Mouse (Mus musculus): ENCODE measurements at regions not wholly inside any gene's neighbourhood (a gene's known extent, or its start where the extent isn't known, plus 50 kb on each side); places are given as distances from the start of the nearest gene placed in this dataset.

- 95% methylated on average over 3 of the region's 3 CpGs for WGBS
- DNase-seq (ENCODE audit: low spot score): no peak
These were observed 321.8 kb upstream of the Rnaseh2b start for GRCm38 (mm10) chr14:61970591-61970990.

GRCm38 (mm10) chr14:61971100-61972088, 321.0 kb upstream of the Rnaseh2b start:
- H3K9me3 ChIP-seq (ENCODE audit: low read length): no peaks in the 10 kb centered on the region
- no peak overlapping the region for H3K4me3 ChIP-seq (ENCODE audit: low read depth, low read length)
- ATAC-seq: peak; percentile 78
- no peaks in the 10 kb centered on the region for H3K36me3 ChIP-seq (ENCODE audit: insufficient read depth, low read length)
- no peaks in the 10 kb centered on the region for H3K27me3 ChIP-seq (replicated peaks; ENCODE audit: insufficient read depth, low read length)
- H3K4me2 ChIP-seq (replicated peaks; ENCODE audit: low read depth, low read length): no peak overlapping the region
- H3K4me1 ChIP-seq (ENCODE audit: insufficient read depth, low read depth, low read length): no peaks in the 10 kb centered on the region
- peak overlapping the region; percentile 7; the same call in 1 of the 2 replicates for H3K27ac ChIP-seq (ENCODE audit: low read length)
- TF ChIP-seq EP300 (IDR thresholded peaks at IDR 0.05): 0 out of 2 replicates have a peak, but pooled peaks have one; percentile 12
- no peak for TF ChIP-seq CTCF (IDR thresholded peaks at IDR 0.05)
- no peak overlapping the region for H3K9ac ChIP-seq (replicated peaks; ENCODE audit: low read depth)
- 68% methylated on average over 14 of the region's 14 CpGs for WGBS
- peak; percentile 68 for DNase-seq (ENCODE audit: low spot score)

More at GRCm38 (mm10) chr14:61970591-61970990, 321.8 kb upstream of the Rnaseh2b start:
- ATAC-seq: no peak
- Histone ChIP-seq H3K4me1 (ENCODE audit: insufficient read depth, low read depth, low read length) (no peaks in the 10 kb centered on the region), H3K9me3 (ENCODE audit: low read length) (no peaks in the 10 kb centered on the region), H3K27ac (ENCODE audit: low read length) (0 out of 2 replicates have a peak overlapping the region, but pooled peaks have one; percentile 1), H3K9ac (replicated peaks; ENCODE audit: low read depth) (no peak overlapping the region), H3K36me3 (ENCODE audit: insufficient read depth, low read length) (no peaks in the 10 kb centered on the region), H3K27me3 (replicated peaks; ENCODE audit: insufficient read depth, low read length) (no peaks in the 10 kb centered on the region), H3K4me2 (replicated peaks; ENCODE audit: low read depth, low read length) (no peak overlapping the region), H3K4me3 (ENCODE audit: low read depth, low read length) (no peak overlapping the region)
- no peak for TF ChIP-seq EP300 (IDR thresholded peaks at IDR 0.05)
- TF ChIP-seq CTCF (IDR thresholded peaks at IDR 0.05): no peak

DNA sequence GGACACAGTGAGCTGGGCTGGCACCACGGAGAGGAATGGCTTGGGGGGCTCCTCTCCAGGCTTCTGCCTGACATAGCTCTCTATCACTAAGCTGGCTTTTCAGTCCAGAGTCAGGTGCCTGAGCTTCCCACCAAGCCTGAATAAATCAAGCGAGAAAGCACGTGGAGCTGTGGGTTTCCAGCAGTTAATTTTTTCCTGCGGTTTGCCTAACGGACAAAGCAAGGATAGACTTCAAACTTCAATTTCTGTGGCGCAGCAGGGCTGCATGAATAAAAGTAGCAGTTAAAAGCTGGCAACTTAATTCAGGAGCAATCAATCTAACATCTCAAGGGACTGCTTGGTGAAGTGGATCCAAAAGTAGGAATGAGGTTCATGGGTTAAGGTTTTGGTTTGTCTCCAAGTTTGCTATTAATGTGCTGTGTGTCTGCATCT, 317.1 kb upstream of the Rnaseh2b start:
- Histone ChIP-seq H3K36me3 (ENCODE audit: insufficient read depth, low read length) (no peaks in the 10 kb centered on the region), H3K4me3 (ENCODE audit: low read depth, low read length) (no peak overlapping the region), H3K9ac (replicated peaks; ENCODE audit: low read depth) (no peak overlapping the region), H3K27ac (ENCODE audit: low read length) (no peak overlapping the region), H3K4me2 (replicated peaks; ENCODE audit: low read depth, low read length) (no peak overlapping the region), H3K9me3 (ENCODE audit: low read length) (no peaks in the 10 kb centered on the region), H3K27me3 (replicated peaks; ENCODE audit: insufficient read depth, low read length) (no peaks in the 10 kb centered on the region), H3K4me1 (ENCODE audit: insufficient read depth, low read depth, low read length) (no peaks in the 10 kb centered on the region)
- no peak for TF ChIP-seq EP300 (IDR thresholded peaks at IDR 0.05)
- TF ChIP-seq CTCF (IDR thresholded peaks at IDR 0.05): no peak
- DNase-seq (ENCODE audit: low spot score) (no peak), ATAC-seq (no peak)
- 72% methylated on average over 6 of the region's 6 CpGs for WGBS

GRCm38 (mm10) chr14:61980581-61980980, 311.8 kb upstream of the Rnaseh2b start:
- H3K36me3 ChIP-seq (ENCODE audit: insufficient read depth, low read length): no peaks in the 10 kb centered on the region
- DNase-seq (ENCODE audit: low spot score) (no peak), ATAC-seq (no peak)
- WGBS: 75% methylated on average over 3 of the region's 3 CpGs
- no peaks in the 10 kb centered on the region for H3K9me3 ChIP-seq (ENCODE audit: low read length)
- no peaks in the 10 kb centered on the region for H3K4me1 ChIP-seq (ENCODE audit: insufficient read depth, low read depth, low read length)
- no peak for TF ChIP-seq EP300 (IDR thresholded peaks at IDR 0.05)
- no peak overlapping the region for H3K4me3 ChIP-seq (ENCODE audit: low read depth, low read length)
- no peak overlapping the region for H3K4me2 ChIP-seq (replicated peaks; ENCODE audit: low read depth, low read length)
- no peak overlapping the region for H3K27ac ChIP-seq (ENCODE audit: low read length)
- no peaks in the 10 kb centered on the region for H3K27me3 ChIP-seq (replicated peaks; ENCODE audit: insufficient read depth, low read length)
- H3K9ac ChIP-seq (replicated peaks; ENCODE audit: low read depth): no peak overlapping the region

GRCm38 (mm10) chr14:61985575-61985974, 306.8 kb upstream of the Rnaseh2b start:
- Histone ChIP-seq H3K27ac (ENCODE audit: low read length) (no peak overlapping the region), H3K4me2 (replicated peaks; ENCODE audit: low read depth, low read length) (no peak overlapping the region), H3K27me3 (replicated peaks; ENCODE audit: insufficient read depth, low read length) (no peaks in the 10 kb centered on the region), H3K4me1 (ENCODE audit: insufficient read depth, low read depth, low read length) (no peaks in the 10 kb centered on the region), H3K4me3 (ENCODE audit: low read depth, low read length) (no peak overlapping the region), H3K9me3 (ENCODE audit: low read length) (no peaks in the 10 kb centered on the region), H3K36me3 (ENCODE audit: insufficient read depth, low read length) (no peaks in the 10 kb centered on the region), H3K9ac (replicated peaks; ENCODE audit: low read depth) (no peak overlapping the region)
- no peak for DNase-seq (ENCODE audit: low spot score)
- 55% methylated on average over 3 of the region's 3 CpGs for WGBS
- no peak for ATAC-seq
- TF ChIP-seq EP300 (IDR thresholded peaks at IDR 0.05): no peak
- TF ChIP-seq CTCF (IDR thresholded peaks at IDR 0.05): no peak

- Histone ChIP-seq H3K4me3 (ENCODE audit: low read depth, low read length) (no peak overlapping the region), H3K36me3 (ENCODE audit: insufficient read depth, low read length) (no peaks in the 10 kb centered on the region), H3K9me3 (ENCODE audit: low read length) (no peaks in the 10 kb centered on the region), H3K27me3 (replicated peaks; ENCODE audit: insufficient read depth, low read length) (no peaks in the 10 kb centered on the region), H3K4me2 (replicated peaks; ENCODE audit: low read depth, low read length) (no peak overlapping the region), H3K27ac (ENCODE audit: low read length) (no peak overlapping the region), H3K4me1 (ENCODE audit: insufficient read depth, low read depth, low read length) (no peaks in the 10 kb centered on the region), H3K9ac (replicated peaks; ENCODE audit: low read depth) (no peak overlapping the region)
- no peak for ATAC-seq
- no peak for DNase-seq (ENCODE audit: low spot score)
- WGBS: 64% methylated on average over 13 of the region's 13 CpGs
- TF ChIP-seq CTCF (IDR thresholded peaks at IDR 0.05) (no peak), EP300 (IDR thresholded peaks at IDR 0.05) (no peak)
These were observed 306.2 kb upstream of the Rnaseh2b start for GRCm38 (mm10) chr14:61986203-61986602.
